Mouse (Mus musculus): ENCODE measurements around the gene Adgre5. TPM values are rescaled to one million over a fixed set of nuclear protein-coding genes. Genes with fewer than 3 reads are reported as not detected.

Adgre5 gene
- polyA plus RNA-seq, 1 experiment from 2014 or later = 25.8 TPM

DNA sequence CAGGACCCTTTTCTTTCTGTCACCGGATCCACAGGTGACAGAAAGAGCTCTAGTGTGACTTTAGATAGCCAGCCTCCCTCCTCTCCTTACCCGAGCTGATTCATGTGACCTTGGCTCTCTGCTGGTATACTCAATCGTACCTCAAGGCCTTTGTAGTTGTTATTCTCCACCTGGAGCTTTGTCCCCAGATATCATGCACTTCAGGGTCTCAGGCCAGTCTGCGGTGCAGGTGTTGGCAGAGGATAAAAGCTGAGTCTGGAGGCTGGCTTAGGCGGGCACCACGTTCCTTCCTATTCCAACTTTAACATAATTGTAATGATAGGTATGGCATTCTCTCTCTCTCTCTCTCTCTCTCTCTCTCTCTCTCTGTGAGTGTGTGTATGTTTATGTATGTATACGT lies 28.6 kb upstream of the Adgre5 start:
- Histone ChIP-seq H3K27ac (no peak overlapping the region), H3K9me3 (replicated peaks) (no peaks in the 10 kb centered on the region), H3K36me3 (no peaks in the 10 kb centered on the region), H3K4me1 (peaks cover 28% of the 10 kb centered on the region), H3K4me3 (no peak overlapping the region), H3K27me3 (ENCODE audit: low read depth, poor library complexity, severe bottlenecking) (no peaks in the 10 kb centered on the region; the same call in 1 of the 2 replicates)
- DNase-seq (ENCODE audit: low spot score) = no peak
- 77% methylated on average over 7 of the region's 7 CpGs for WGBS

DNA sequence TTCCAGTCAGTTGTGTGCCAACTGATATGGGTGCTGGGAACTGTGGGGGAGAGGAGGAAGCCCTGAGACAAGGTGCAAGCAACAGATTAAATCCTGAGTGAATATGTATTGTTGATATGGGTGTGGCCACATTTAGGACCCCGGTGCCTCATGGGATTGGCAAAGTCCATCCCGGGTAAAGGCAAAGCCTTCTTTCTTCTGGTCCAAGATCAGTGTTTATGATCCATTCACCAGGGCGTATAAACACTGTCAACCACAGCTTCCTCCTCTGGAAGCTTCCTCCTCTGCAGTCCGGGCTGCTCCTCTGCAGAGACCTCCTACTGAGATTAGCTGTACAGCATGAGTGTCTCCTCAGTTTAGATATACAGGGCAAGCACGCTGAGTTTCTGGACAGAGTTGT lies 27.4 kb upstream of the Adgre5 start:
- Histone ChIP-seq H3K4me1 (peaks cover 19% of the 10 kb centered on the region), H3K36me3 (no peaks in the 10 kb centered on the region), H3K4me3 (no peak overlapping the region), H3K27ac (no peak overlapping the region), H3K9me3 (replicated peaks) (no peaks in the 10 kb centered on the region), H3K27me3 (ENCODE audit: low read depth, poor library complexity, severe bottlenecking) (no peaks in the 10 kb centered on the region; the same call in 1 of the 2 replicates)
- 55% methylated on average over 5 of the region's 5 CpGs for WGBS
- no peak for DNase-seq (ENCODE audit: low spot score)

DNA sequence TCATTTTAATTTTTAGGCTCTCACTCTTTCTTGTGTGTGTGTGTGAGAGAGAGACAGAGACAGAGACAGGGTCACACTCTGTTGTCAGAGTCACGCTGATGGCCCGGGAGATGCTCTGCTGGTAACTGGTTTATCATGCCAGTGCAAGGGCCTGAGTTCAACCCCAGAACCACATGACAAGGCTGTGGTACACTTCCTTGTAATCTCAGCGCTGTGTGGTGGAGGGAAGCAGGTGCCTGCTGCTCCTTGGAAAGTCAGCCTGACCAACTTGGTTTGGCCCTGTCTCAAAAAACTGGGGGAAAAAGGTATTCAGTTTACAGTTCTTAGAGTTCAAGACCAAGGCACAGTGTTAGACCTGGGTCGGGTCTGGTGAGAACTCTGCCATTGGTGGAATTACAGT lies 26.3 kb upstream of the Adgre5 start:
- no peaks in the 10 kb centered on the region for H3K9me3 ChIP-seq (replicated peaks)
- no peak overlapping the region for H3K4me3 ChIP-seq
- H3K4me1 ChIP-seq = peaks cover 8% of the 10 kb centered on the region
- H3K27me3 ChIP-seq (ENCODE audit: low read depth, poor library complexity, severe bottlenecking) = no peaks in the 10 kb centered on the region; the same call in 1 of the 2 replicates
- no peak for DNase-seq (ENCODE audit: low spot score)
- H3K36me3 ChIP-seq = no peaks in the 10 kb centered on the region
- WGBS = 86% methylated on average over 4 of the region's 4 CpGs
- no peak overlapping the region for H3K27ac ChIP-seq

DNA sequence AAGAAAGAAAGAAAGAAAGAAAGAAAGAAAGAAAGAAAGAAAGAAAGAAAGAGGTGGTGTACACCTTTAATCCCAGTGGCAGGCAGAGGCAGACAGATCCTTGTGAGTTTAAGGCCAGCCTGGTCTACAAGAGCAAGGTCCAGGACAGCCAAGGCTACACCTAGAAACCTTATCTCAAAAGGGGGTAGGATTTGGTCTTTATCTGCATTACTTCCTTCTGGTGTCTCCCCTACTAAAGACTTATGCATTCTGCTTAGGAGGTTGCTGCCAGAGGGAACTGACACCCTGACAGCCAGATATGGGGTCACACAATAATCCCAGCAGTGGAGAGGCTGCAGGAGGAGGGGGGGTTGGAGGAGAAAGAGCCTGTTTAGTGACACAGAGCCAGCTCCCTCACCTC lies 24.5 kb upstream of the Adgre5 start:
- H3K4me1 ChIP-seq = no peaks in the 10 kb centered on the region
- H3K27me3 ChIP-seq (ENCODE audit: low read depth, poor library complexity, severe bottlenecking) = no peaks in the 10 kb centered on the region
- H3K4me3 ChIP-seq = no peak overlapping the region
- no peaks in the 10 kb centered on the region for H3K36me3 ChIP-seq
- no peak overlapping the region for H3K27ac ChIP-seq
- H3K9me3 ChIP-seq (replicated peaks) = no peaks in the 10 kb centered on the region
- no peak for DNase-seq (ENCODE audit: low spot score)

DNA sequence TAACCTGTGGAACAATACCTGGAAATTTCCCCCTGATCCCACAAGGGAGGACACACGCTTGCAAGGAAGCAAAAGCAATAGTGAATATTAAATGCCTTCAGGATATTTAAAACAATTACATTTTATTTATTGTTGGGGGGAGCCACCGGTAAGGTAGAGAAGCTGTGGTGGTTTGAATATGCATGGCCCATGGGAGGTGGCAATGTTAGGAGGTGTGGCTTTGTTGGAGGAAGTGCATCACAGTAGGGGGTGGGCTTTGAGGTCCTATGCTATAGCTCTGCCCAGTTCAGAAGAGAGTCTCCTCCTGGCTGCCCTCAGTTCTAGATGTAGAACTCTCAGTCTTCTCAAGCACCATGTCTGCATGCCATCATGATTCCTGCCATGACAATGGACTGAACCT lies 23.6 kb upstream of the Adgre5 start:
- H3K9me3 ChIP-seq (replicated peaks) = no peaks in the 10 kb centered on the region
- no peak overlapping the region for H3K4me3 ChIP-seq
- WGBS = 79% methylated on average over 2 of the region's 2 CpGs
- no peak for DNase-seq (ENCODE audit: low spot score)
- no peaks in the 10 kb centered on the region for H3K27me3 ChIP-seq (ENCODE audit: low read depth, poor library complexity, severe bottlenecking)
- H3K36me3 ChIP-seq = no peaks in the 10 kb centered on the region
- no peak overlapping the region for H3K27ac ChIP-seq
- no peaks in the 10 kb centered on the region for H3K4me1 ChIP-seq

DNA sequence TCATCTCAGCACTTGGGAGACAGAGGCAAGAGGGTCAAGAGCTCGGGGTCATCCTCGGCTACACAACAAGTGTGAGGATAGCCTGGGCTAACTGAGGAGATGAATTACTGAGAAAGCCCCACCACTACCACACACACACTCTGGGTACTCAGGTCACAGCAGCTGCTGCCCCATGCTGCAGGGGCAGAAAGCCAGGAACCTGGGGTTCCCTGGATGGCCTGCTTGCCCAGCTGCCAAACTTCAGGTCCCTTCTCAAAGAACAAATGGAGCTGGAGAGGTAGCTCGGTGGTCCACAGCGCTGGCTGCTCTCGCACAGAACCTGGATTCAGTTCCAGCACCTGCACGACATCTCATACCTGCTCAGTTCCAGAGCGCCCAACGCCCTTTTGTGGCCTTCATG lies 23.0 kb upstream of the Adgre5 start:
- WGBS = 95% methylated on average over 8 of the region's 8 CpGs
- no peaks in the 10 kb centered on the region for H3K27me3 ChIP-seq (ENCODE audit: low read depth, poor library complexity, severe bottlenecking)
- no peaks in the 10 kb centered on the region for H3K9me3 ChIP-seq (replicated peaks)
- H3K36me3 ChIP-seq = no peaks in the 10 kb centered on the region
- no peaks in the 10 kb centered on the region for H3K4me1 ChIP-seq
- no peak overlapping the region for H3K27ac ChIP-seq
- no peak for DNase-seq (ENCODE audit: low spot score)
- no peak overlapping the region for H3K4me3 ChIP-seq

DNA sequence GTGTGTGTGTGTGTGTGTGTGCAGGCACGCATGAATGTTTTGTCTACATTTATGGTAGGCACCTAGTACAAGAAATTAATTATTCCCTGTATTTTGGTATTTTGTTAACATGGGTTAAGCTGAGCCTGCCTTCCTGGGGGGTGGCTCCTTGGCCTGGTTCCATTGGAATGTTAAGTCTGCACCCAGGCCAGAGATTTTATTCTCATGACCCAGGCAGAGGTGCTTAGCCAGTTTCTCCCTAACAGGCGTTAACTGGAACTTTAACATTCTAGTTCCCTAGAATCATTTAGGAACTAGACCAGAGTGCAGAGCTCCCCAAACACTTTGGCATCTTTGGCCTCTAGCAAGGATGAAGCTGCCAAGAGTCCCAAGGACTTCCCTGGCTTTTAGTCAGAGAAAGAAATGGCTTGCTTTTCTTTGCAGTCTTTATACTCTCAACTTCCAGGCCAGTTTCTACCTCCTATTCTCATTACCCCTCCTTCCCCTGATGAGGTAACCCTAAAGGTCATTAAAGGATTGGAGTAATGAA lies 18.2 kb upstream of the Adgre5 start:
- Histone ChIP-seq H3K36me3 (no peaks in the 10 kb centered on the region), H3K27me3 (ENCODE audit: low read depth, poor library complexity, severe bottlenecking) (no peaks in the 10 kb centered on the region), H3K9me3 (replicated peaks) (no peaks in the 10 kb centered on the region), H3K4me1 (no peaks in the 10 kb centered on the region), H3K4me3 (no peak overlapping the region), H3K27ac (no peak overlapping the region)
- WGBS = 78% methylated on average over 2 of the region's 2 CpGs
- no peak for DNase-seq (ENCODE audit: low spot score)

DNA sequence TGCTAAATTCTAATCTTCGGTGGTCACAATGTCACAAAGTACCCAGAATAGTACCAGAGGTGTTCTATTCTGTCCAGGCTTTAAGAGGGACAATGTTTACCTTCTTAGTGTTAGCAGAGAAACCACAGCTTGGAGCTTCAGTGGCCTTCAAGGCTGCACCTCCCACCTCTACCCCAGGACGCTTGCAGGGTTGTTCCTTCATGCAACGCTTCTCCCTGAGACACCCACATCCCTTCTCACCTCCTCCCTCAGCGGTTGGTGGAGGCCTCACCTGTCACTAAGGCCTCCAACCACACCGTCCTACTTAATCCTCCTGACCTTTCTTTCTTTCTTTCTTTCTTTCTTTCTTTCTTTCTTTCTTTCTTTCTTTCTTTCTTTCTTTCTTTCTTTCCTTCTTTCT lies 17.2 kb upstream of the Adgre5 start:
- no peak for DNase-seq (ENCODE audit: low spot score)
- WGBS = 54% methylated on average over 5 of the region's 5 CpGs
- Histone ChIP-seq H3K36me3 (no peaks in the 10 kb centered on the region), H3K27ac (no peak overlapping the region), H3K27me3 (ENCODE audit: low read depth, poor library complexity, severe bottlenecking) (no peaks in the 10 kb centered on the region), H3K4me3 (no peak overlapping the region), H3K4me1 (no peaks in the 10 kb centered on the region), H3K9me3 (replicated peaks) (no peaks in the 10 kb centered on the region)

DNA sequence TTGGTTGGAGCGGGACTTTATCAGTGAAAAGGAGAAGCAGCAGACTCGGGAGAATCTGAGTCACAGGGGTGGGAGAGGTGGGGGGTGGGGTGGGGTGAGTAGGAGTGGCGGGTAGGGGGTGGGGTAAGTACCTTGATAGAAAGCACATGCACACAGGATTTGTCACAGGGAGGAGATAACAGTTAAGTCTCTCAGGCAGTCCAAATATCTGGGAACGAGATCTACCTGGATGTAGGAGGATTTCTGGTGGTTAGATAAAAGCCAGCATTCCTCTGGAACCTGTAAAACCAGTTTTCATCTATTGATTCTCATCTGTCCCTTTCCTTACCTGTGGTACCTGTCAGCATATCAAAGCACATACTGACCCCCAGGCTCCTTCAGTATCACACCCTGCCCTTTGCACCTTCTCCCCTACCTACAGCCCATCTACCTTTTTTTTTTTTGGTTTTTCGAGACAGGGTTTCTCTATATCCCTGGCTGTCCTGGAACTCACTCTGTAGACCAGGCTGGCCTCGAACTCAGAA lies 16.0 kb upstream of the Adgre5 start:
- H3K9me3 ChIP-seq (replicated peaks) = no peaks in the 10 kb centered on the region
- H3K27ac ChIP-seq = no peak overlapping the region
- H3K36me3 ChIP-seq = no peaks in the 10 kb centered on the region
- no peaks in the 10 kb centered on the region for H3K4me1 ChIP-seq
- no peak overlapping the region for H3K4me3 ChIP-seq
- 78% methylated on average over 6 of the region's 6 CpGs for WGBS
- peaks cover 2% of the 10 kb centered on the region; the same call in 1 of the 2 replicates for H3K27me3 ChIP-seq (ENCODE audit: low read depth, poor library complexity, severe bottlenecking)
- DNase-seq (ENCODE audit: low spot score) = no peak

DNA sequence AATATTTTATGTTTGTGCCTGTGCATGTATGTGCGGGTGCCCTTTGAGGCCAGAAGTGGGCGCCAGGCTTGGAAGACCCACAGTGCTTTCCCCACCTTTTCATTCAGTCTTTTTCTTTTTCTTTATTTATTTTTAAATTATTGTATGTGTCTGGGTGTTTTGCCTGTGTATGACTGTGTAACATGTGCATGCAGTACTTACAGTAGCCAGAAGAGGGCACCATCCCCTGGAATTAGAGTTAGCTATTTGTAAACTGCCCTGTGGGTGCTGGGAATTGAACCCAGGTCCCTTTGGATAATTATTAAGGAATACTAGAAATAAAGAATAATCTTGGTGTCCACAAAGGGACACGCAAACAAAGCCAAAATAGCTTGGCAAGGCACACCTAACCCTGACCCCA lies 15.1 kb upstream of the Adgre5 start:
- Histone ChIP-seq H3K4me3 (no peak overlapping the region), H3K9me3 (replicated peaks) (no peaks in the 10 kb centered on the region), H3K4me1 (no peaks in the 10 kb centered on the region), H3K36me3 (no peaks in the 10 kb centered on the region), H3K27ac (no peak overlapping the region), H3K27me3 (ENCODE audit: low read depth, poor library complexity, severe bottlenecking) (peaks cover 3% of the 10 kb centered on the region; the same call in 1 of the 2 replicates)
- DNase-seq (ENCODE audit: low spot score) = no peak
- WGBS = 96% methylated on average over 3 of the region's 3 CpGs

DNA sequence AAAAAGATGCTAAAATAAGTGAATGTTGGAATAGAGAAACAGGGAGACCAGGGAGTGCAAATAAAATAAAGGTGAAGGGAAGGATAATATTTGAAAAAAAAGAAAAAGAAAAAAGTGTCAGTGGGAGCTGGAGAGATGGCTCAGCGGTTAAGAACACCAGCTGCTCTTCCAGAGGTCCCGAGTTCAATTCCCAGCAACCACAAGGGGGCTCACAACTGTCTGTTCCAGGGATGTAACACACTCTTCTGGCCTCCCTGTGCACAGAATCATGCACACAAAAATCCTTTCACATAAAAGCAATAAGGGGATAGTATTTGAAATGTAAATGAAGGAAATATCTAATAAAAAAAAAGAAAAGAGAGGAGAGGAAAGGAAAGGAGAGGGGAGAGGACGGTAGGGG lies 13.0 kb upstream of the Adgre5 start:
- Histone ChIP-seq H3K9me3 (replicated peaks) (no peaks in the 10 kb centered on the region), H3K4me3 (no peak overlapping the region), H3K27me3 (ENCODE audit: low read depth, poor library complexity, severe bottlenecking) (peaks cover 7% of the 10 kb centered on the region), H3K36me3 (no peaks in the 10 kb centered on the region), H3K4me1 (no peaks in the 10 kb centered on the region), H3K27ac (no peak overlapping the region)
- 62% methylated on average over 2 of the region's 3 CpGs for WGBS
- no peak for DNase-seq (ENCODE audit: low spot score)

DNA sequence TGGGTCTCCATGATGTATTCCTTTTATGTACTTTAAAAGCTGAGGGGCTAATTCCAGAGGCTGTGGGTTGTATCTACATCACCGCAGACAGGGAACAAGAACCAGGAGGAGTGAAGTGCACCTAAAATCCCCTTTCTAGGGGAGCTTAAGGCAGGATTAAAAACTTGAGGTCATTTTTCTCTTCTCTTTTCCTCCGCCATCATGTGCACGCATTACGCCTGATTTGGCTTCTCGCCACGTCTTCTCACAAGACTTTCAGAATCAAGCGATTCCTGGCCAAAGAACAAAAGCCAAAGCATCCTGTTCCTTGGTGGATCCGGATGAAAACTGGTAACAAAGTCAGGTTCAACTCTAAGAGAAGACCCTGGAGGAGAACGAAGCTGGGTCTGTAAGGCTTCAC lies 8.1 kb upstream of the Adgre5 start:
- DNase-seq (ENCODE audit: low spot score) = no peak
- peaks cover 46% of the 10 kb centered on the region for H3K27me3 ChIP-seq (ENCODE audit: low read depth, poor library complexity, severe bottlenecking)
- H3K9me3 ChIP-seq (replicated peaks) = no peaks in the 10 kb centered on the region
- 95% methylated on average over 9 of the region's 9 CpGs for WGBS
- H3K27ac ChIP-seq = no peak overlapping the region
- H3K4me1 ChIP-seq = peaks cover 18% of the 10 kb centered on the region
- no peaks in the 10 kb centered on the region for H3K36me3 ChIP-seq
- H3K4me3 ChIP-seq = no peak overlapping the region

DNA sequence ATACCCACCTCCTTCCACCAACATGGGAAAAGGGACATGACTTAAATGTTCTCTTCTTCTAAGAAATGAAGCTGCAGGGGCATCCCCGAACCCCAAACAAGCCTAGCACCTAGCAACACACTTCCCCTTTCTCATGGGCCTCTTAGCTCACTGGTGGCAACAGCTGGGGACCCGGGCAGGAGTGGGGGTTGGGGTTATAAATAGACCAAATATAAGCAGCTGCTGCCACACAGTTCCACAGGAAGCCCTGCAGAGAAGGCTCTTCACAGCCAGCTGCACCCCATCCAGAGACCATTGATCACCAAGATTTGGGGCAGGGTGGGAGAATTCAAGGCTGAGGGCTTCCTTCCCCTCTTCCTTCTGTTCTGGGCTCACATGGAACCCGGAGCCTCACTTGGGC lies 7.6 kb upstream of the Adgre5 start:
- Histone ChIP-seq H3K27ac (no peak overlapping the region), H3K36me3 (no peaks in the 10 kb centered on the region), H3K4me3 (no peak overlapping the region), H3K27me3 (ENCODE audit: low read depth, poor library complexity, severe bottlenecking) (peaks cover 46% of the 10 kb centered on the region), H3K9me3 (replicated peaks) (no peaks in the 10 kb centered on the region), H3K4me1 (peaks cover 18% of the 10 kb centered on the region)
- DNase-seq (ENCODE audit: low spot score) = no peak
- WGBS = 46% methylated on average over 3 of the region's 3 CpGs
